Comparison of ENCODE assay signal across 8 mouse cellular contexts in genomic region chr10:60779628-60780027, GRCm38 (mm10). TPM values are rescaled to one million over a fixed set of nuclear protein-coding genes. Genes with fewer than 3 reads are reported as not detected.
DNase-seq lines count a peak whose midpoint lies in the region; ATAC-seq and TF ChIP-seq lines count a peak whose summit lies in the region.

No protein-coding gene starts in this region.

- no peak overlapping the region for H3K27ac ChIP-seq in intestine, embryonic 15.5 days
- H3K27ac ChIP-seq in midbrain, embryonic 13.5 days = no peak overlapping the region
- H3K27ac ChIP-seq in spleen, adult 2 months (ENCODE audit: insufficient read depth, low read length) = no peak overlapping the region

- no peaks in the 10 kb centered on the region for H3K36me3 ChIP-seq in intestine, embryonic 15.5 days
- no peaks in the 10 kb centered on the region; the same call in 1 of the 2 replicates for H3K36me3 ChIP-seq in midbrain, embryonic 13.5 days
- H3K36me3 ChIP-seq in spleen, adult 2 months (ENCODE audit: control insufficient read depth, insufficient read depth, low read length) = no peaks in the 10 kb centered on the region

- no peaks in the 10 kb centered on the region for H3K27me3 ChIP-seq in intestine, embryonic 15.5 days (replicated peaks)
- peaks cover 16% of the 10 kb centered on the region for H3K27me3 ChIP-seq in midbrain, embryonic 13.5 days
- no peaks in the 10 kb centered on the region for H3K27me3 ChIP-seq in spleen, adult 2 months (ENCODE audit: control insufficient read depth, insufficient read depth, low read length)

- H3K9me3 ChIP-seq in intestine, embryonic 15.5 days = no peaks in the 10 kb centered on the region
- no peaks in the 10 kb centered on the region for H3K9me3 ChIP-seq in midbrain, embryonic 13.5 days

- no peak overlapping the region for H3K9ac ChIP-seq in intestine, embryonic 15.5 days
- H3K9ac ChIP-seq in midbrain, embryonic 13.5 days (replicated peaks) = no peak overlapping the region

- TF ChIP-seq POLR2A in spleen, adult 2 months (IDR thresholded peaks at IDR 0.05; ENCODE audit: low read depth, low read length) = no peak

- WGBS in intestine, embryonic 15.5 days = 11% methylated on average over 9 of the region's 9 CpGs
- 18% methylated on average over 9 of the region's 9 CpGs for WGBS in midbrain, embryonic 13.5 days
- 18% methylated on average over 9 of the region's 9 CpGs for WGBS in spleen, adult 2 months

- H3K4me3 ChIP-seq in intestine, embryonic 15.5 days (replicated peaks) = no peak overlapping the region
- no peak overlapping the region for H3K4me3 ChIP-seq in midbrain, embryonic 13.5 days (replicated peaks)
- H3K4me3 ChIP-seq in spleen, adult 2 months (ENCODE audit: extremely low read depth, insufficient read depth, insufficient read length) = no peak overlapping the region

- intact Hi-C loops in left cerebral cortex, postnatal 36 days (cut with DNase I) = loop anchor here (1.0 to 5.0 kb wide), 3 partner anchors 55 to 288 kb away; no protein-coding TSS in a partner anchor

- H3K4me1 ChIP-seq in intestine, embryonic 15.5 days (replicated peaks) = peaks cover 4% of the 10 kb centered on the region; the same call in 1 of the 2 replicates
- H3K4me1 ChIP-seq in midbrain, embryonic 13.5 days (replicated peaks) = peaks cover 12% of the 10 kb centered on the region
- no peaks in the 10 kb centered on the region for H3K4me1 ChIP-seq in spleen, adult 2 months (ENCODE audit: control insufficient read depth, insufficient read depth, insufficient read length)

- ATAC-seq in monocyte, adult 5-6 weeks (replicated peaks; ENCODE audit: insufficient number of reproducible peaks, low FRiP score, low TSS enrichment, poor library complexity, severe bottlenecking) = no peak
- ATAC-seq in intestine, embryonic 15.5 days = peak; percentile 72
- peak; percentile 62 for ATAC-seq in midbrain, embryonic 13.5 days

- H3K4me2 ChIP-seq in intestine, embryonic 15.5 days (replicated peaks) = no peak overlapping the region
- H3K4me2 ChIP-seq in midbrain, embryonic 13.5 days (replicated peaks) = peak overlapping the region; percentile 38

- peak; percentile 20 to 21 for DNase-seq in monocyte, adult 2 months (ENCODE audit: low read depth in 1 of 2, low spot score in 2 of 2)
- peak; percentile 63 for DNase-seq in embryo, embryonic 11.5 days (ENCODE audit: low read depth, low spot score)
- peak; percentile 60 to 68 for DNase-seq in gastrocnemius, postnatal 4 days (ENCODE audit: low spot score in 2 of 2)
- peak; percentile 30 to 56 for DNase-seq in left cerebral cortex, postnatal 36 days (ENCODE audit: low spot score in 2 of 2)
- peak; percentile 14 to 43 for DNase-seq in spleen, adult 2 months (ENCODE audit: low read depth in 1 of 2, low spot score in 2 of 2)

- peak; percentile 83; the same call in 1 of the 2 replicates for TF ChIP-seq CTCF in spleen, adult 2 months (IDR thresholded peaks at IDR 0.05; ENCODE audit: extremely low read depth, insufficient read depth, insufficient read length, insufficient replicate concordance)

RNA-seq across cellular contexts. Expression of gene Slc29a3, which starts 27.0 kb away (rescaled TPM):
- total RNA-seq in monocyte, adult 5-6 weeks (2017) = 5.0 to 8.1 TPM (median 5.5 TPM) in 3 replicates
- total RNA-seq in gastrocnemius, postnatal 4 days (2021) = 1 to 10 TPM; 8.8 to 9.1 TPM
- polyA plus RNA-seq in intestine, embryonic 15.5 days (2015; fragmentation: Nextera tagmentation; extraction: Ambion mirVana) = 9.1 and 11.1 TPM in 2 replicates
- total RNA-seq in left cerebral cortex, postnatal 36 days (2021) = 10 to 100 TPM; 15.5 to 18.4 TPM
- polyA plus RNA-seq in midbrain, embryonic 13.5 days (2015; fragmentation: Nextera tagmentation; extraction: Ambion mirVana) = 10.3 and 14.0 TPM in 2 replicates
- polyA plus RNA-seq in spleen, adult 2 months (2012; rRNA removed) = 19.9 and 21.8 TPM in 2 replicates

RNA-seq across cellular contexts. Expression of gene Unc5b, which starts 51.8 kb away (rescaled TPM):
- 0.38 TPM in 1 of 3 replicates, not detected in the others for total RNA-seq in monocyte, adult 5-6 weeks (2017)
- 10 to 100 TPM; 15.2 to 16.1 TPM for total RNA-seq in gastrocnemius, postnatal 4 days (2021)
- 4.6 and 5.1 TPM in 2 replicates for polyA plus RNA-seq in intestine, embryonic 15.5 days (2015; fragmentation: Nextera tagmentation; extraction: Ambion mirVana)
- total RNA-seq in left cerebral cortex, postnatal 36 days (2021) = 10 to 100 TPM in 1 of 2 experiments, 1 to 10 TPM in 1; 9.7 to 13.5 TPM
- 3.1 and 4.0 TPM in 2 replicates for polyA plus RNA-seq in midbrain, embryonic 13.5 days (2015; fragmentation: Nextera tagmentation; extraction: Ambion mirVana)
- 3.8 and 4.8 TPM in 2 replicates for polyA plus RNA-seq in spleen, adult 2 months (2012; rRNA removed)
